Mouse (Mus musculus): Measurements from ENCODE around the gene Sp7.

DNA sequence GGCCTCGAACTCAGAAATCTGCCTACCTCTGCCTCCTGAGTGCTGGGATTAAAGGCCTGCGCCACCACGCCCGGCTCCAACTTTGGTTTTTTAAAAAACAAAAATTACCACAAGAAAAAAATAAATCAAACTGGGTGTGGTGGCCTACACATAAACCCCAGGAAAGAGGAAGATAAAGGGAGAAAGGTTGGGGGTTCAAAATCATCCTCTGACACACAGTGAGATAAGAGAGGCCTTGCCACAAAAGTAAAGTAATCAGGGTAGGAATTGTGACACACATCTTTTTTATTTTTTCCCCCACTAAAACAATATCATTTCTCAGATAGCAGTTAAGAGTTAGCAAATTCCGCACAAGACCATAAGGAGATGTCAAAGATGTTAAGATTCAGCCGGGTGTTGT, 16.7 kb upstream of the Sp7 start:
- TF ChIP-seq CTCF (IDR thresholded peaks at IDR 0.05; ENCODE audit: borderline replicate concordance, extremely low read depth, insufficient read depth, insufficient read length) (no peak), POLR2A (IDR thresholded peaks at IDR 0.05; ENCODE audit: borderline replicate concordance, extremely low read depth, insufficient read depth, insufficient read length, poor library complexity, severe bottlenecking) (no peak)

Data from brain, embryonic 14.5 days (tissue).